Mouse (Mus musculus): Measurements from ENCODE around the gene Irf1. TPM values are rescaled to one million over a fixed set of nuclear protein-coding genes. Genes with fewer than 3 reads are reported as not detected.

Gene Irf1
- polyA plus RNA-seq, 1 experiment = 111 TPM

GRCm38 (mm10) chr11:53788196-53788595, 18.4 kb downstream of the Irf1 start:
- Histone ChIP-seq H3K36me3 (ENCODE audit: control insufficient read depth, insufficient read depth, low read length) (no peaks in the 10 kb centered on the region), H3K27me3 (ENCODE audit: control insufficient read depth, insufficient read depth, low read length) (no peaks in the 10 kb centered on the region), H3K4me3 (ENCODE audit: extremely low read depth, insufficient read depth, insufficient read length) (no peak overlapping the region), H3K4me1 (ENCODE audit: control insufficient read depth, insufficient read depth, insufficient read length) (peaks cover 26% of the 10 kb centered on the region; the same call in 1 of the 2 replicates), H3K27ac (ENCODE audit: insufficient read depth, low read length) (no peak overlapping the region)
- 90% methylated on average over 8 of the region's 8 CpGs for WGBS
- DNase-seq (ENCODE audit: low read depth in 1 of 2, low spot score in 2 of 2) = no peak
- TF ChIP-seq POLR2A (IDR thresholded peaks at IDR 0.05; ENCODE audit: low read depth, low read length) = no peak
- no peak for TF ChIP-seq CTCF (IDR thresholded peaks at IDR 0.05; ENCODE audit: extremely low read depth, insufficient read depth, insufficient read length, insufficient replicate concordance)

- no peak for DNase-seq (ENCODE audit: low read depth in 1 of 2, low spot score in 2 of 2)
- H3K36me3 ChIP-seq (ENCODE audit: control insufficient read depth, insufficient read depth, low read length) = no peaks in the 10 kb centered on the region
- WGBS = 93% methylated on average over 3 of the region's 3 CpGs
Measured at GRCm38 (mm10) chr11:53789277-53789676, 19.5 kb downstream of the Irf1 start.

DNA sequence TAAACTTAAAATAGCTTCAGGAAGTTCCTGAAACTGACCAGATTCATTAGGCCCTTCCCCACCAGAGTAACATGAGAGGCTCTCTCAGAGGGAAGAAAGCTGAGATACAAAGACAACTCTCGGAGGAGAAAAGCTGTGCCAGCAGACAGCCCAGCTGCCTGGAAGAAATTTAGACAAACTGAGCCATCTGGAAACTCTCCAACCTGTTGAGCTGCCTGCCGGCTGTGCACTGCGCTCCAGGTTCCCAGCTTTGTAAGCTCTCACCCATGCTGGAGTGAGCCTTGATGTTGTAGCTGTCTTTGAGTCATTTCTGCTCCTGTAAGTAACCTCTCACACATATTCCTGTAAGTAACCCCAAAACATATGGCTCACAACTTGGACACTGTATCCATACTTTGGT, 23.2 kb downstream of the Irf1 start:
- no peaks in the 10 kb centered on the region for H3K27me3 ChIP-seq (ENCODE audit: control insufficient read depth, insufficient read depth, low read length)
- peaks cover 16% of the 10 kb centered on the region; the same call in 1 of the 2 replicates for H3K4me1 ChIP-seq (ENCODE audit: control insufficient read depth, insufficient read depth, insufficient read length)
- H3K36me3 ChIP-seq (ENCODE audit: control insufficient read depth, insufficient read depth, low read length) = no peaks in the 10 kb centered on the region
- H3K27ac ChIP-seq (ENCODE audit: insufficient read depth, low read length) = no peak overlapping the region
- H3K4me3 ChIP-seq (ENCODE audit: extremely low read depth, insufficient read depth, insufficient read length) = no peak overlapping the region
- 91% methylated on average over 3 of the region's 3 CpGs for WGBS
- no peak for DNase-seq (ENCODE audit: low read depth in 1 of 2, low spot score in 2 of 2)
- TF ChIP-seq POLR2A (IDR thresholded peaks at IDR 0.05; ENCODE audit: low read depth, low read length) (no peak), CTCF (IDR thresholded peaks at IDR 0.05; ENCODE audit: extremely low read depth, insufficient read depth, insufficient read length, insufficient replicate concordance) (no peak)

More at GRCm38 (mm10) chr11:53789277-53789676, 19.5 kb downstream of the Irf1 start:
- no peak overlapping the region for H3K27ac ChIP-seq (ENCODE audit: insufficient read depth, low read length)
- no peak for TF ChIP-seq POLR2A (IDR thresholded peaks at IDR 0.05; ENCODE audit: low read depth, low read length)
- TF ChIP-seq CTCF (IDR thresholded peaks at IDR 0.05; ENCODE audit: extremely low read depth, insufficient read depth, insufficient read length, insufficient replicate concordance) = no peak
- no peaks in the 10 kb centered on the region for H3K27me3 ChIP-seq (ENCODE audit: control insufficient read depth, insufficient read depth, low read length)
- no peak overlapping the region for H3K4me3 ChIP-seq (ENCODE audit: extremely low read depth, insufficient read depth, insufficient read length)
- peaks cover 25% of the 10 kb centered on the region; the same call in 1 of the 2 replicates for H3K4me1 ChIP-seq (ENCODE audit: control insufficient read depth, insufficient read depth, insufficient read length)

- Histone ChIP-seq H3K4me3 (ENCODE audit: extremely low read depth, insufficient read depth, insufficient read length) (no peak overlapping the region), H3K36me3 (ENCODE audit: control insufficient read depth, insufficient read depth, low read length) (no peaks in the 10 kb centered on the region), H3K27ac (ENCODE audit: insufficient read depth, low read length) (peak overlapping the region; percentile 87), H3K4me1 (ENCODE audit: control insufficient read depth, insufficient read depth, insufficient read length) (peaks cover 17% of the 10 kb centered on the region; the same call in 1 of the 2 replicates), H3K27me3 (ENCODE audit: control insufficient read depth, insufficient read depth, low read length) (no peaks in the 10 kb centered on the region)
- WGBS = 16% methylated on average over 3 of the region's 3 CpGs
- no peak for TF ChIP-seq CTCF (IDR thresholded peaks at IDR 0.05; ENCODE audit: extremely low read depth, insufficient read depth, insufficient read length, insufficient replicate concordance)
- TF ChIP-seq POLR2A (IDR thresholded peaks at IDR 0.05; ENCODE audit: low read depth, low read length) = no peak
- DNase-seq (ENCODE audit: low read depth in 1 of 2, low spot score in 2 of 2) = peak in 1 of 2 experiments; percentile 41
Measured at GRCm38 (mm10) chr11:53794015-53794414, 24.2 kb downstream of the Irf1 start.

DNA sequence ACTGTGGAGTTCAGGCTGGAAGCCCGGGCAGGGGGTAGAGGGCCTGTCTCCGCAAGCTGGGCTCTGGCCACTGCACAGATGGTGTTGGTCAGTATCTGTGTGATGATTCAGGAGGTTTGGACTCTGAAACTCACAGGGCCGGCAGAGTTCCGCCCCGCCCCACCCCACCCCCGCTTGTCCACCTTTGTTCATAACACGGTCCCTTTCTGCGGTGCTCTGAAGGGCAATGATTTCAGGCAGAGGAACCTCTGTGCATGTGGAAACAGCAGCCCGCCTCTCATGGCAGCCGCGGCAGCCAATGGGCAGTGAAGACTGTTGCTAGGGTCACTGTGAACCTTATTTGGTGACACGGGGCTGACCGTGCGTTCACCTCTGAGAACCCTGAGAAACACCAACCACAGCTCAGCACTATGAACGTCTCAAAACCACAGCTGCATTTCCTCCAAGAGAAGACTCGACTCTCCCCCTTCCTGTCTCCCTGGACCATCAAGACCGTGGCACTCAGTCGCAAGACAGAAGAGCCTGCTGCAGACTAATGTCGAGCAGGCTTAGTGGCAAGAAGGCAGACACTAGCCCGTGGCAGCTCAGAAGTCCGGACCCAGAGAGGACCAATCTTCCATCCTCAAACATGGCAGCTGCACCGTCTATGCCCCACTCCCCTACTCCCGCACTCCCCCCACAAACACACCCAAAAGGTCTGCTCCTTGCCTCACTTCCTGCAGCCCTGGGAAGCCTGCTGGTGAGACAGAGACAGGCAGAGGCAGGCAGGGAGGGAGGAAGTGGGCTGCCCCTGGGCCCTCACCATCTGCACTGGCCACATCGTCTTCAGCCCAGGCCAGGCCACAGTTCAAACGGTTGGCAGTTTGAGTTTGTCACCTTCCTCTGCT, 25.1 kb downstream of the Irf1 start:
- H3K4me3 ChIP-seq (ENCODE audit: extremely low read depth, insufficient read depth, insufficient read length) = peak overlapping the region; percentile 35; the same call in 1 of the 2 replicates
- DNase-seq (ENCODE audit: low read depth in 1 of 2, low spot score in 2 of 2) = peak; percentile 60 to 69

DNA sequence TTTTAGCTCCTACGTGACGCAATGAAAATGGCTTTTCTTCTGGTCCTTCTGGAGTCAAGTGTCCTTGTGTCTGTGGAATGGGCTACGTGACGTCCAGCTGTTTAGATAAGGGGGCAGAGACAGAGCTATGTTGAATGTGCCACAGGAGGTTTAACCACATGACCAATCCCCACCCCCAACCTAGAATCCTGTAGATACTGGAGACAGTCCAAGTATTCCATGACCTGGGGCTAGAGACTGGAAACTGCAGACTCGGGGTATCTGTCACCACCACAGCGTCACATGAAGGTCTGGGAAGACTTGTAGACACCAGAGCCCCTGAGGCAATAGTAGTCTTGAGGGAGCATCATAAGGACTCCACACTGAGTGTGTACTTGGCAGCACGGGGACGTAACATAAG, 26.0 kb downstream of the Irf1 start:
- Histone ChIP-seq H3K4me3 (ENCODE audit: extremely low read depth, insufficient read depth, insufficient read length) (no peak overlapping the region), H3K4me1 (ENCODE audit: control insufficient read depth, insufficient read depth, insufficient read length) (peaks cover 27% of the 10 kb centered on the region; the same call in 1 of the 2 replicates), H3K27me3 (ENCODE audit: control insufficient read depth, insufficient read depth, low read length) (no peaks in the 10 kb centered on the region), H3K36me3 (ENCODE audit: control insufficient read depth, insufficient read depth, low read length) (no peaks in the 10 kb centered on the region), H3K27ac (ENCODE audit: insufficient read depth, low read length) (peak overlapping the region; percentile 87)
- TF ChIP-seq POLR2A (IDR thresholded peaks at IDR 0.05; ENCODE audit: low read depth, low read length) (no peak), CTCF (IDR thresholded peaks at IDR 0.05; ENCODE audit: extremely low read depth, insufficient read depth, insufficient read length, insufficient replicate concordance) (no peak)
- 71% methylated on average over 8 of the region's 8 CpGs for WGBS
- no peak for DNase-seq (ENCODE audit: low read depth in 1 of 2, low spot score in 2 of 2)

More for the DNA sequence above, 25.1 kb downstream of the Irf1 start:
- TF ChIP-seq CTCF (IDR thresholded peaks at IDR 0.05; ENCODE audit: extremely low read depth, insufficient read depth, insufficient read length, insufficient replicate concordance) = peak; percentile 24; the same call in 1 of the 2 replicates
- no peak; the same call in 1 of the 2 replicates for TF ChIP-seq POLR2A (IDR thresholded peaks at IDR 0.05; ENCODE audit: low read depth, low read length)
- Histone ChIP-seq H3K27me3 (ENCODE audit: control insufficient read depth, insufficient read depth, low read length) (no peaks in the 10 kb centered on the region), H3K36me3 (ENCODE audit: control insufficient read depth, insufficient read depth, low read length) (no peaks in the 10 kb centered on the region), H3K4me1 (ENCODE audit: control insufficient read depth, insufficient read depth, insufficient read length) (peaks cover 24% of the 10 kb centered on the region; the same call in 1 of the 2 replicates), H3K27ac (ENCODE audit: insufficient read depth, low read length) (peak overlapping the region; percentile 87)
- WGBS = 5% methylated on average over 25 of the region's 25 CpGs

Data from spleen, adult 2 months (tissue).